Mouse (Mus musculus) ES-E14 (cell line): ENCODE results near the gene Vsx1.

Experiments
- CHD2 ChIP-seq: IDR thresholded peaks from 2 replicates; pipeline ENCODE4 v1.6.1; 2014; ENCODE audit warnings: mild to moderate bottlenecking, low read depth, low read length, inconsistent platforms
- HCFC1 ChIP-seq: IDR thresholded peaks from 2 replicates; pipeline ENCODE4 v1.6.1; 2012; ENCODE audit warnings: low read length, inconsistent platforms, borderline replicate concordance; ENCODE audit not compliant: insufficient read depth
- MAFK ChIP-seq: IDR thresholded peaks from 2 replicates; pipeline ENCODE4 v1.6.1; 2014; ENCODE audit warnings: mild to moderate bottlenecking, low read depth, low read length, inconsistent platforms; ENCODE audit not compliant: insufficient read depth
- ZC3H11A ChIP-seq: IDR thresholded peaks from 2 replicates; pipeline ENCODE4 v1.6.1; 2012; ENCODE audit warnings: low read depth, mild to moderate bottlenecking, inconsistent platforms, low read length, borderline replicate concordance
- ZNF384 ChIP-seq: IDR thresholded peaks from 2 replicates; pipeline ENCODE4 v1.6.1; 2012; ENCODE audit warnings: low read depth, low read length, inconsistent platforms

DNA sequence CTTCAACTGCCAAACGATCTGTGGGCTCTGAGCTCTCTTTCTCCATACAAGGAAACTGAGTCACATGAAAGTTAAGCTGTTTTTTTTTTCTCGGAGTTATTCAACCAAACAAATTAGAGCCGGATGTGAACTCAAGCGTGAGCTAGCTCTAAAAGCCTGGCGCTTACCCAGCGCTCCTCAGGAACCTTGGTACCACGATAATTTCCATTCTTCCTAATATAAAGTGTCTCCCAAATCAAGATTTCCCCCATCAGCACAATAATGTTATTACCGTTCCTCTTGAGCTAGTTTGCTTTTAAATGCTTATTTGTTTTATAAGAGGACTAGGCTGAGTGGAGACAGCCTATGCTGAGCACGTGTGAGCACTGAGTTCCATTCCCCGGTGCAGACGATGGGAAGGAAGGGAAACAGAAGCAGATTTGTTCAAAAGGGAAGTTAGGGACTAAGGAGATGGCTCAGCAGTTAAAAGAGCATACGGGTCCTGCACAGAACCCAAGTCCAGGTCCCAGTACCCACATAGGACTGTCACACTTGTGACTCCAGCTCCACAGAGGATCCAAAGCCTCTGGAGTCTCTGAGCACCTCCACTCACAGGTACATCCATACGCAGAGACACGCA is 41.4 kb downstream of the Vsx1 start:
- TF ChIP-seq MAFK (no peak), ZC3H11A (no peak), CHD2 (no peak), HCFC1 (no peak), ZNF384 (no peak)
